Mouse (Mus musculus): ENCODE measurements around the gene Slc2a1.

Slc2a1 gene

DNA sequence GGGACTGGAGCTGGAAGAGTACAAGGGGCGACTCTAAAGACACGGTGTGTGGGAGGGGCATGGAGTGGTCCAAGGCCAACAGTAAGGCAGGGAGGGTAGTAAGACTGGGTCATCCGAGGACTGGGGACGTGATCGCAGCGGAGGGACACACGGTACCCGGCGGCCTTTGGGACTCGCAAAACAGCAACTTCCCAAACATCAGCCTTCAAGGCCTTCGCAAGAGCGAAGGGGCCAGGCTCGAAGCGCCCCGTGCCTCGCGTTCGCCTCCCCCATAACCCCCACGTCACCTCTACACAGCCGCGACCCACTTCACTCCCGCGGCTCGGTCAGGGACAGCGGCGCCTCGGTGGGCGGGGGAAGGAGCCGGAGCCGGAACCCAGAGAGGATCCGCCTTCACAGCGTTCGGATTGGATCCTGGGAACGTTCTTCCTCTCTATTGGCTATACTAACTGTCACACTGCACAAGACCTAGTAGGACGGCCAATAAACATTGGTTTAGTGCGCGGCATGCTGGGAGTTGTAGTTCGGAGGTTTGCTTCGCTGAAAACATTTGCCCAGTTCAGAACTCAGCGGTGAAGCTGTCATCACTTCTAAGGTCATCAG lies 65.4 kb downstream of the Slc2a1 start, which contains the start of gene Zfp691:
Gene Zfp691, minus strand, starts transcription at position 345 of the 603 bp plus-strand sequence.
- DNase-seq (ENCODE audit: extremely low spot score, low read depth, low spot score): peak; percentile 96

GRCm38 (mm10) chr4:119177702-119178101 lies 69.2 kb downstream of the Slc2a1 start:
- no peak for DNase-seq (ENCODE audit: extremely low spot score, low read depth, low spot score)

DNA sequence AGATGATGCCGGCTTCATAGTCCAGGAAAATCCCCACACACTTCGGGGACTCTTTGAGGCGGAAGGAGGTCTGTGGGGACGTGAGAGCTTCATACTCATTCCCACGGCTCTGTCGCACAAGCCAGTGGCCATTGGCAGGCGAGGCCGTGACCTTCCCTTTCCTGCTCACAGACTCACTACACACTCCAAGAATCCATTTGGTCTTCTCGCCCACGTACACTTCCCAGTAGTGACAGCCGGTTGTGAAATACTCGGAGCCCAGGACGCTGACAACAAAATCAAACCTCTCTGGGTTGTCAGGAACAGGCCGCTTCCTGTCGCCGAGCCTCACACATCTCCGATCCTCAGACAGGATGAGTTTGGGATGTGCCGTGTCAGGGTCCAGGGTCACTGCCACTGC lies 69.8 kb downstream of the Slc2a1 start:
- no peak for DNase-seq (ENCODE audit: extremely low spot score, low read depth, low spot score)

- no peak for DNase-seq (ENCODE audit: extremely low spot score, low read depth, low spot score)
These were observed 71.7 kb downstream of the Slc2a1 start for GRCm38 (mm10) chr4:119180133-119180707.

DNA sequence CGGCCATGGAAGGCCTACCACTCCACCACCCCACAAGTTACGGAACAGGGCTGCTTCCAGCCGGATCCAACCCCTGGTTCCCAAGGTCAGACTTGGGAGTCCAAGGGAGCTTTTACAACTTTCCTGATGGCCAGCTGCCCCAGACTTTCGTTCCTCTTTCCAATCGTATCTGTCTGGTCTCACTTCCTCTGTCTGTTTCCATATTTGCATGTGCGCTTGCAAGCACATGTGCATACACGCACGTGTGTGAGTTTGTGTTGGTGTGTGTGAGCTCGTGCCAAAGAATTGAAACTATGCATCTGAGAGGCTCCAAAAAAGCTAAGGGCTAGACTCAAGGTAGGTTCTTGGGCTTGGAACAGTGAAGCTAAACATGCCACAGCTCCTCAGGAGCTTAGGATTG lies 72.9 kb downstream of the Slc2a1 start:
- DNase-seq (ENCODE audit: extremely low spot score, low read depth, low spot score): no peak

DNA sequence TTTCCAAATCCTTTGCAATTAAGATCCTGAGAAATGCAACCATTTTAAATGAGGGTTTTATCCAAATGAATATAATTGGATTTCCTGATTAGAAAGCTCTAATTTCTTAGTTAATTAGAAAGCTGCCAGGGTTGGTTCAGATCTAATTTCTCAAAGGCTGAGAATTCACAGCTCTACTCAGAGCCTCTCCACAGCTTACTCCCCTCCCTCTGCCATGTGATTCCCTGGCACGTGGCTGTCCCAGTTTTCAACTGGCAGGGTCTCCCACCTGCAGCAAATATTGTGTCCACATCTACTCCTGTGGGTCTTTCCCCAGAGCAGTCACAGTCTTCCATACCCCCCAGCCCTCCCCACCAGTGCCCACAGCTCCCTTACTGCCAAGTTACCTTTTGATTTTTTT lies 75.0 kb downstream of the Slc2a1 start:
- DNase-seq (ENCODE audit: extremely low spot score, low read depth, low spot score): no peak

- no peak for DNase-seq (ENCODE audit: extremely low spot score, low read depth, low spot score)
These were observed 77.3 kb downstream of the Slc2a1 start for GRCm38 (mm10) chr4:119185771-119186170.

Measured in hindlimb bud, embryonic 11.5 days (tissue).